Mouse (Mus musculus) spleen, postnatal 14 days (tissue): ENCODE results near the gene Atp1a4.

Experiments
- DNase-seq, 2 experiments: peaks; one replicate each; pipeline ENCODE4 v3.0.0; 2021 to 2022; ENCODE audit warnings: low spot score in 2 of 2

Atp1a4 gene

DNA sequence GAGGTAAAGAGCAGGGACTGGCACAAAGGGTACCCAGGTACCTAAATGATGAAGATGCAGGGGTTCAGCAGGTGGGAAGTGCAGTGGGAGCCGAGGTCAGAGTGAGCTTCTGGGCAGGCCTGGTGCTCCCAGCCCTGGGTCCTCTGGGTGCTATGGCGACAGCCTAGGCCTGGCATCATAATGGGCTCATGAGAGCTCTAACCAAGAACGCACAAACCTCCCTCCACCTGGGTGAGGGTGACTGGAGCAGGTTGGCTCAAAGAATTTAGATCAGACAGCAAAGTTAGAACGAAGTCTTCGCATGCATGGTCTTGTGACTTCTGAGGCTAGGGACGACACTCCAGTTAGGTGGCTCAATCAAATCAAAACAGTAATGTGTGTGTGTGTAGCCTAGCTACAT lies at the start of gene Atp1a4:
TSS of gene Atp1a4 (minus strand) at position 101 of the 400 bp plus-strand sequence.
- no peak for DNase-seq

DNA sequence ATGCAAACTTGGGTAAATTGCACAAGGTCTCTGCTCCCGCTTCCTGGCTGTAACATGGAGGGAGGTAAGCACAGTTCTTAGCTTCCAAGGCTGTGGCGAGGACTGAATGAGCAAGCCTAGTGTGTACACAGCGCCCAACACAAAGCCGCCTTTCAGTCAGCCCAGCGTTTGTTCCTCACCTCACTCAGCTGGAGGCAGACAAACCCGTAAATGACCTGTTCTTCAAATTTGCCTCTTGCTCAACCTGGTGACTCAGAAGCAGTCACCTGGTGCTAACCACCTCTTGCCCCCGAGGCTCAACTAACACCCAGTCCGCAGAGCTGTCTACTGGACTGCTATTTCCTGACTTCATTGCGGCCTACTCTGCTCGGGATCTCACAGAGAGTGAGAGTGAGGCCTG lies 49.7 kb upstream of the Atp1a4 start:
- DNase-seq = no peak

DNA sequence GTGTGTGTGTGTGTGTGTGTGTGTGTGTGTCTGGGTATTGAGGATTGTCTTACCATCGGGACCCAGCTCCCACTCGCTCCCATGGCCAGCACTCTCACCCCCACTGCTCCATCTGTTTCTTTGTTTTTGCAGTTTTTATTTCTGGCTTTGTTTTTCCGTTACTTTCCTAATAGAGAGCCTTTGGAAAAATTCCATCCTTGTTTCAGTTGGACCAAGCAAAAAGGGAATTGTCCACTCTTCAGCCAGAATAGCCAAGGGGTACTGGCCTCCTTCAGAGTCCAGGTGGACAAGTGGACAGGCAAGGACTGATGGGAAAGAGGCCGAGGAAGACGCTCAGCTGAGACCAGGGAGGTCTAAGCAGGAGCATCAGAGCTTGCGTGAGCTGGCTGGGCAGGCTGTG lies 48.7 kb upstream of the Atp1a4 start:
- DNase-seq = no peak

DNA sequence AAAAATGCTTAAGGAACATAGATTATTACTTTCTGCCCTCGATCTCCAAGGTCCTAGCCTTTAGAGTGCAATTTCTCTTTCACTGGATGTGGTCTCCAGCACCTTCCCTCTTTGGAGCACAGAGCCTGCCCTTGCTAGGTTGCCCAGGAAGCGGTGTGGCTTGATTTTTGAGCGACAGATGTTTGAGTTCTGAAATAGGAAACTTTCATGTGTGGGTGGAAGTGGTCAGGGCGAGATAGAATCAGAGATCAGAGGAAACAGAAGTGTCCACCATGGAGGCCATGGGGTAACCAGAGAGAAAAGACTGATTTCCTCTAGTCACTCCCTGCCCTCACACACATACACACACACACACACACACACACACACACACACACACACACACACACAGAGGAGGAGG lies 48.0 kb upstream of the Atp1a4 start:
- DNase-seq = no peak

DNA sequence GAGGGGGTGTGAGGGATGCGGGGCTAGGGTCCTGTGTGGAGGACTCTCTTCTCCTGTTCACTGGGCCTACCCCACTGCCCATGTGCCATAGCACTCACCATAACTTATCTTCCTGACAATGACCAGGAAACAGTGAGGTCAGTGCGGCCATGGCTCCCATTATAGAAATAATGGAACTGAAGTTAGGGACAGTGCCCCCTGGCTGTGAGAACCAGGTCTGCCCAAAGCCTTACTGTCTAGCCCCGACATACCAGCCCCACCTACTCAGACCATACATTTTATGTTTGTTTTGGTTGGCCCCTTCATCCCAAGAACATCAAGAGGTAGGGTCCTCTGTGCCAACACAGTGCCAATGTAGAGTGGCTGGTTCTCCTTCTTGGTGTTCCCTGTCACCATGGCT lies 47.4 kb upstream of the Atp1a4 start:
- DNase-seq = no peak

DNA sequence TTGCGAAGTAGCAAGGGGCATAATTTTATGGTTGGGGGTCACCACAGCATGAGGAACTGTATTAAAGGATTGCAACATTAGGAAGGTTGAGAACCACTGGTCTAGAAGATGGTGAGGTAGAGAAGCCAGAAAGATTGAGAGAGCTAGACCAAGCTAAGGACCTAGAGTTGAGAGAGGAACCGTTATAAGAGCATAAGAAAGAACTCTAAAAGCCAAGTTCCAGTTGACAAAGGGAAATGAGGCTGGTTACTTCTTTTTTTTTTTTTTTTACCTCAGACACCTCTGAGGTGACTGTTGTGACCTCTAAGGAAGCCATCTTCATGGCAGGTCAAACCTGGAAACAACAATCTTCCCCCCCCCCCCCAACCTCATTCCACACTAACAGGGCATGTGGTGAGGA lies 46.9 kb upstream of the Atp1a4 start:
- DNase-seq = no peak

DNA sequence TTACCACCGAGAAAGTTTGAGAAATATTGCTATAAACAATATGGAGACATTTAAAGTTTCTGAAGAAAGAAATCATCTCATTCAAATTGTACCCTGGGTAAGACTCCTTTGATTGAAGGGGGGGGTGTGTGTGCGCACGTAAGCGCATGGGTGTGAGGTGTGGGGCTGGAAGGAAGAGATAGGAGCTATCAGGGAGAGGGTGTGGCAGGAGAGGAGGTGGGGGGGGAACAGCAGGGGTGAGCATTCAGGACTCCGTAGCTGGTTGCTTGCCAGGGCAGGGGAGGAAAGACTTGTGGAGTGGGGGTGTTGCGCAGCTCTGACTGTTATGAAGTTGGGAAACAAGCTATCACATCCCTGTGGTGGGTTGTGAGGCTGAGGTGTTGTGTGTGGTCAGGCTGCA lies 46.2 kb upstream of the Atp1a4 start:
- DNase-seq = no peak

DNA sequence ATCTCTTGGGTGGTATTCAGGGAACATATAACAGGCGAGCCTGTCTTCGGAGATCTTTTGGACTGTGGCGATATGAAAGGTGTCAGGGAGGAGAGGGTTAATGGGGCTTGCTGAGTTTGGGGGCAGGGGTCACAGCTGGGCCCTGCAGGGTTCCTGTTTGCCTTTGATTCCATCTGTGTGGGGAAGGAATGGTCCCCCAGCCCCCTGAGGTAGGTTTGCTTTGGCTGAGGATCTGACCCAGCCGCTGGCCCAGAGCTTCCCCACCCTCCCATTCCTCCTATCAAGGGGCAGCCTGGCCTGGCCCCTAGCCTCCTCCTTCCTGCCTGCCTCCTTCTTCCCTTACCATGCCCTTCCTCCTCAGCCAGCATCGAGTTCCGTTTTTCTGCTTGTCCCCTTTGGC lies 44.6 kb upstream of the Atp1a4 start:
- DNase-seq = no peak

DNA sequence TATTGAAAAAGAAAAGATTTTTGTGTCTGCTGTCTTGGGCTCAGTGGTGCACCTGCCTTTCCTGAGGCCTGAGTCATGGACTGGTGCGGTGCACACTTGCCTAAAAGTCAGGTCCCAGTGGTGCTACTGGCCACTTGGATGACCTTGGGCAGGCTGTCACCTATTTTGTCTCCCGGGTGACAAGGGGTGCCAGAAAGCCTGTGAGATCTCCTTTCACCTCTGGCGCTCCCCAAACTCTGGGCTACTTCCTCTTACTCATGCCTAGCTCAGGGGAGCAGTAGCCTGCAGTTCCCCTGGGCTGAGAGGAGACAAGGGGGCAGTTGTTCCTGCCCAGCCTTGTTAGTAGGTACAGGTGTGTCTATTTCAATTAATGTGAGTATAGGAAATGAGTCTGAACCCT lies 44.1 kb upstream of the Atp1a4 start:
- no peak for DNase-seq

DNA sequence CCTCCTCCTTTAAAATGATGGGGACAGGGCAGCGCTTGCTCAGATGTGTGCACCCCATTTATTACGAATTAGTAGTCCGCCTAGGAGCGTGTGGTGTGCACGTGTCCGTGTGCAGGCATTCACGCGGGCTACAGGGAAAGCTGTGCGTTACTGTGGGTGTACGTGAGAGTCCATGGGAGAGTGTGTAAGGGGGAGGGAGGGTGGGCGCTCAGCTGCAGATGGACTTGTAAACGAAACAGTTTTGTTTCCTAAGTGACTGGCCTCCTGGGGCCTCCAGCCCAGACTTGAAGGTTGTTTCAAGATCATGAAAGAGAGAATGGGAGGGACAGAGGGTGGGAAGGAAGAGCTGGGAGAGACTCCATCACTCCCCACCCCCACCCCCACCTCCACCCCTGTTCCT lies 43.0 kb upstream of the Atp1a4 start:
- DNase-seq = no peak

DNA sequence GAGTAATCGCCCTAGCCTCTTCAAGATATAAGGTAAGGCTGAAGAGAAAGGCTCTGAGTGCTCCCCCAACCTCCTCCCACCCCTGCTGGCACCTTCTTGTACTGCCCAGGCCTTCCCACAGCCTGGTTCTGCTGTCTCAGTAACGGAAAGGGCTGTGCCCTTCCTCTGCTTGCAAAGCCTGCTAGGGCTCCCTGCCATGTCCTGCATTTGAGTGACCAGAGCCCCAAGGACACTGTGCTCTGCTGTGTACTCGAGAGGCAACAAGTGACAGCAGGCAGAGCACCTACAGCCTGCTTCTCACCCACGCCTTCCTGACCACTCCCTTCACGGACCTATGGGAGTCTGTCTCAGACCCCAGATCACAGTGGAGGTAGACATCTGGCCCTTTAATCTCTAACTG lies 42.0 kb upstream of the Atp1a4 start:
- no peak for DNase-seq

DNA sequence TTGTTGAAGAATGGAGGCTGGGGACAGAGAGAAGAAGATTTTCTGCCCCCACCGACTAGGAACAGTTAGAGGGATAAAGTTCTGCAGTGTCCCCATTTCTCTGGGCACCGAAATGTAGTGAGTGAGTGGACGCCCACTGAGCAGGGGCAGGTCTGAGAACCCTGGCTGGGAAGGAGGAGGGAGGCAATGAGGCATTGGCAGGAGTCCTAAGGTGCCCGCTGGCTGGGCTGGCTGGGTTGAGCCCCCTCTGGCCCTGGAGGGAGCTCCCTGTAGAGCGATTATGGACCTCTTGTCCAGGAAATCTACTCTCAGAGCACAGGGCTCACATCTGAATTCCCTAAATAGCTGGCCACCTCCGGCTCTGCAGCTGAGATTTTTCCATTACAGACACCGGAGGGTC lies 41.3 kb upstream of the Atp1a4 start:
- DNase-seq = no peak

DNA sequence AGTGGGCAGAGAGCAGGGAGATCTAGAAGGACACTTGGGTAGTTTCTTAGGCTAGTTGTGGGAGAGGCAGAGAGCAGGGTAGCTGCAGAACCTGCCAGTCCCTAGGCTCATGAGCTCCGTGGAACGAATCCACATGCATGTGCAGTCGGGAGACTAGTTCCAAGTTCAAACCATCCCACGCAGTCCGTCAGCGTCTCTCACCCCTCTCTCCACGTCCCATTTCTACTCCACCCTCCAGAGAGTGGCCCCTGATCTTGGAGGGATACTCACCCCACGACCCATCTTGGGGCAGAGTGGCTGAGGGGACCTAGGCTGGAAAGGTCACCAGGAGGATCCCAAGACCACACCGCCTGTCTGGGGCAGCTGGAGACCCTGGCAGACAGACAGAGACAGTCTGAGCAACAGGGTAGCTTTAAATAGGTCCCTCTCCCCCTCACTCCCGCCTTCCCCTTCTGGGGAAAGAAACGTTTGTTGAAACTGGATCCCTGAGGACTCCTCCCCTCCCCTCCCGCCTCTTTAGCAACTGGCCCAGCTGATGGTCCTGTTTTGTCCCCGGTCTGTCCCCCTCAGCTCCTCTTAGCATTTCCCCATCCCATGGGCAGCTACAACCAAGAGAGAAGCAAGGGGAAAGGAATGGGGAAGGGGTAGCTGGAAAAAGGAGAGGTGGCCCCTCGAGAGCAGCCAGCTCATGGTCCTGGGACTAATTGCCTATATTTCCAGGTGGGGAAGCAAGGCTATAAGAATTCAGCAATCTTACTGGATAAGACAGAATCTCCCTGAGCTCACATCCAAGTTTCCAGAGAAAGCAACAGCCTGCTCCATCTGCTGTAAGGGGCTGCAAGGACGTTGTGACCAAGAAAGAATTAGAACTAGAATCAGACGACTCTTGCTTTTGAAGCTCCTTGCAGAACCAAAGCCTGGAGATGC lies 39.7 kb upstream of the Atp1a4 start, which contains the start of gene Atp1a2:
TSS of gene Atp1a2 (minus strand) at position 454 of the 927 bp plus-strand sequence.
- DNase-seq = no peak

DNA sequence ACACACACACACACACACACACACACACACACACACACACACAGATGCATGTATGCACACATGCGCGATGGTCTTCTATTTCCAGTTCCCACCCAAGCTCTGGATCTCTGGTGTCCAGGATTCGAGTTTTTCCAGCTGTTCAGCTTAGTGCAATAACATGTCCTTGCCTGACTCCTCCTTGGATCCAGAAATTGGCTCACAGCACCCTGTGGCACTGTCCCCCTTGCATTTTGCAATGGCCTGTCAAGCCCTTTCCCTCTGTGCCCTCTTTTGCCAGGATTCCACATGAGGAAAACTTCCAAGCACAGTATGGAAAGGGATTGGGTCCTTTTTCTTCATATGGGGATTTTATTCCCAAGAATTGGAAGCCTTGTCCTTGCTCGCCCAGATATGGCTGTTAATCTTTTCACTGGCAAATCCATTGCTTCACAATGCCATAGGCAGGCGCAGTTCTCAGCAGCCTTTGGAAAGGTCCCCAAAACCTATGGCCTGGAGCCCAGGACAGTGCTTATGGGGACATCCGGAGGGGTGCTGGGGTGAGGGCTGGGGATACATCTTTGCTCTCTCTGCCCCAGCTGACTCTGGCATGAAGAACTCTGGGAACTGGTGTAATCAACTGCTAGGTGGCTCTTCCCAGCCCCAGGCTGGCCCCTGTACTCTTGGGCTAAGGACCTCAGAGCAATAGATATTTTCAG lies 38.7 kb upstream of the Atp1a4 start:
- DNase-seq = no peak

DNA sequence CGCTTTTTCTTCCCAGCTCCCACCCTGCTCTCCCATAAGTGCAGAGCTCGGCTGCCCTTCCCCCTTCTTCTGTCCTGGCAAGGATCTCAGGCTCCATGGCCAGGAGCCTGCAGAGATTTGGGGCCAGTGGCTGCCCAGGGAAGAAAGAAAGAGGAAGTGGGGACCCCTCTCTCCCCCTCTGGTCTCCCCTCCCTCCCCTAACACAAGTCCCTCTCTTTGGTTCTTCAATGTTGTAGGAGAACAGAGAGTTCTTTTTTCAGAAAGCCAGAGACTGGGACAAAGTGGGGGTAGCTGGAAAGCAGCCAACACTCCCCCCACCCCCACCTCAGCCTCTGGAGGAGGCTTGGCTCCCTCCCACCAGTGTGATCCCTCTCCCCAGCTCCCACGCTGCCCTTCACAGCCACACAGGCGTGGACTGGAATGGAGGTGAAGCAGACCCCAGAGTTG lies 37.6 kb upstream of the Atp1a4 start:
- no peak for DNase-seq

DNA sequence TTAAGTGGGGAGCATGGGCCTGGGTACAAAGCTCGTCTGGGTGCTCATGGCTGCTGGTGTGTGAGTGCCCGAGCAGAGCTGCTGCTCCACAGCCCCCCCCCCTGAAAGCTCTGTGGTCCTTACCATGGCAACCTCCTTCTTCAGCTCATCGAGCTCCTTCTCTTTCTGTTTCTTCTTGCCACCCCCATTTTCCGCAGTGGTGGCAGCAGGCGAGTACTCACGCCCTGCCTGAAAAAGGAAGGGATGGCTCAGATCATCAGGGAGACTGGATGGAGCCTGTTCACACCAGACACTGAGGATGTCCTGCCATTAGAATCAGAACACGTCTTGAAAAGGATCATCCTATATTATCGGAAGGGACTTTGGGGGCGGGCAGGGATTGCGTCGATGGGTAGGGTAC lies 35.2 kb upstream of the Atp1a4 start:
- DNase-seq = no peak

DNA sequence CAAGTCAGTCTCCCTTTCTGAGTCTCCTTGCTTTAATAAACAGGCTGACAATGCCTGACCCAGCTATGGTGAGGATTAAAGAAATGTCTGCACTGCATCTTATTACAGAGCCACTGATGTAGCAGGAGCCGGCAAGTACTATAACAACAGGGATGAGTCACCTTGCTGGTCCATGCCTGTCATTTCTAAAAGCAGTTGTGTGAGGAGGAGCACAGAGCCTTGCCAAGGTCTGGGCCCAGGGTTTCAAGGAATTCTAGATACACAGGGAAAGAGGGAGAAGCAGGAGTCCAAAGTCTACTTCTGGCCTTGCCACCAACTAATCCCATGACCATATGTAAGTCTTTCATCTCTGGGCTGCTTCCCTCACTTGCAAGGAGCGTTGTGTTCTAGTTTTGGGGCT lies 34.7 kb upstream of the Atp1a4 start:
- DNase-seq = no peak

DNA sequence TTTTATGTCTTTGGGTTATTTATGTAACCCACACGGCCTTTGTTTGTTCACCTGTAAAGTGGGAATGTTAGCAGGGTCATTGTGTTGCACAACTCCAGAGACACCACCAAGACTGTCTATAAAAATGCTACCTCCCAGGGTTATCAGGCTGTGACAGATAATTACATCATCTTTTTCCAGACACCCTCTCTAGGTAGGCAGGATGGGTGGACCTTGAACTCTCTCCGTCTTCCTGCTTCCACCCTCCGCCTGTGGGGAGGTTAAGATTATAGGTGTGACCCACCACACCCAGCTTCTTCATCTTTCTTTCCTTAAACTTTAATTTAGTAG lies 31.4 kb upstream of the Atp1a4 start:
- no peak for DNase-seq

DNA sequence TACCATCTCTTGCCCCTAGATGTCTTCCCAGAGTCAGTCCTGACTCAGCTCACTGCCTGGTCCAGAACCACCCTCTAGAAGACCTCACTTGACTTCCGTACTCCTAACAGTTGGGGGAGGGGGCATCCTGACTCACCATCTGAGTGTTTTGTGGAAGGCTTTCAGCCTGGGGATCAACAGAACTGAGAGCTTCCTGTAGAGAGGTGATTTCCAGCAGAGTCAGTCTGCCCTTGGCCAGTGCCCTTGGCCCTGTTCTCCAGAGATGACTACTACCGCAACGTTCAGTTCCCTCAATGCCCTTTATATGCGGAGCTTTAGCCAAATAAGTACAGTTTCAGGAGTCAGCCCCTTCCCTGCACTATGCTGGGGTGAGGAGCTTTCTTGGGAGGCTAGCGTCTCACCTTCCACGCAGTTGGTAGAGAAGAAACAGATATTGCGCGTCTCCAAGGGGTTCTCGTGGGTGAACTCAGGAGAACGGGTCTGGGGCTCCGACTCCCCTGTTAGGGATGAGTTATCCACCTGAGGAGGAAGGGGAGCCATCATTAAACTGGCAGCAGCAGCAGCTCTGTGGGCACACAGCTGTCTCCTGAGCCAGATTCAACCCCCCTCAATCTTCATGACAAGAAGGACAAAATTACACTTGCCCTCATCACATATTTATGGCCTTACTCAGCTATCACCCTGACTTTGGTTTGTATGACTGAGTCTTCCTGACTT lies 30.8 kb upstream of the Atp1a4 start:
- DNase-seq = no peak

DNA sequence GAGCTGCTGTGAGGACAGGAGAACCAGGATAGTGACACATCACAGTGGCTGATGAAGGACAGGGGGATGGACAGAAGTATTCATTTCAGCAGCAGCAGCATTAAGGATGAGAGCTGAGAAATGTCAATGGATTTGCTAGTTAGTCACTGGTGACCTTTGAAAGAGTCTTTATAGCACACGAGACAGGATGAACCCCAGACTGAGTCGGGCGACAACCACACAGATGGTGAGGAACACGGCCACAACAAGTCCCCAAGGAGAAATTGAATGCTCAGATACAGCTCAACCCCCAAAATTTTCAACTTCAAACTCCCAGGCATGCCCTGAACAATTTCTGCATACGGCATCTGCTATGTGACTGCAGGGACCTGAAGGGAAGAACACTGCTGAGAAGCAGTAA lies 28.5 kb upstream of the Atp1a4 start:
- no peak for DNase-seq

DNA sequence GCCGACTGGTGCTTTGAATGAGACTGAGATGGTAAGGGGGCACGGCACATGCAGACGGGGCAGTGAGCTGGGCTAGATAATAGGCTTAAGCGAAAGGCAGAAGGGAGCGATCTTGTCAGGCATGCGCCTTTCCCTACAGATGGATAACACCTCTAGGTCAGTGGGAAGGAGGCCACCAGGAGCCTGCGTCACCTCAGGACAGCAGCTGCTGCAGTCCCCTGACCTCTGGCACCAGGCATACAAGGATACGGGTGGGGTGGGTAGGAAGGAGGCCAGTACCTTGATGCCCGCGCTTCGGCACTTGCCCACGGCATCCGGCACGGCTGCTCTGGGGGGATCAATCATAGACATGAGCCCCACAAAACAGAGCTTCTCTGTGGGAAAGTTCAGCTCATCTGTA lies 26.0 kb upstream of the Atp1a4 start:
- no peak for DNase-seq

DNA sequence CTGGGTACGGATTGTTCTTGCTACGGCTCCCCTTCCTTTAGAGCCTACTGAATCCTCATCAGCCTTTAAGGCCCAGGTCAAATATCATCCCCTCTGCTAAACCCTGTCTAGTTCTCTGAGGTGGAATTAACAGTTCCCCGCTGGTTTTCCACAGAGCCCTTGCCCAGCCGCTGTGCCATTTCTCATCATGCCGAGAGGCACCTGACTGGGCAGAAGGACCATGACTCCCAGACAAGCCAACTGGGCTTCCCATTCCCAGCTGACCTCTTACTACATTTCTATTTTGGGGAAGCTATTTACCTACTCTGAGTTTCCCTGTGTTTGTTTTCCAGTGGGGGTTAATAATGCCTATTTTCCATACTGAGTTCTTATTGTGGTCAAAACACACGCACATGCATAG lies 24.9 kb upstream of the Atp1a4 start:
- DNase-seq = no peak
